Mouse (Mus musculus) megakaryocyte, embryonic 14.5 days (primary cell): ENCODE measurements around the gene Fblim1.

Experiments
- FLI1 ChIP-seq: IDR thresholded peaks from 2 replicates; pipeline ENCODE4 v1.6.1; 2012; ENCODE audit warnings: low read length, inconsistent platforms, mixed read lengths
- GATA1 ChIP-seq: IDR thresholded peaks from 3 replicates; pipeline ENCODE4 v1.6.1; 2012; ENCODE audit warnings: mixed read lengths, low read length, inconsistent platforms, borderline replicate concordance

GRCm38 (mm10) chr4:141545743-141546333, 60.1 kb downstream of the Fblim1 start:
- TF ChIP-seq GATA1 (no peak), FLI1 (no peak)
